Mouse (Mus musculus): ENCODE data around the gene Hsd17b2.
"Not testable (repeated sequence)": the region's sequence is repeated elsewhere in the genome, so short reads cannot be mapped to it uniquely, and the experiment has no call there.

The Hsd17b2 gene

DNA sequence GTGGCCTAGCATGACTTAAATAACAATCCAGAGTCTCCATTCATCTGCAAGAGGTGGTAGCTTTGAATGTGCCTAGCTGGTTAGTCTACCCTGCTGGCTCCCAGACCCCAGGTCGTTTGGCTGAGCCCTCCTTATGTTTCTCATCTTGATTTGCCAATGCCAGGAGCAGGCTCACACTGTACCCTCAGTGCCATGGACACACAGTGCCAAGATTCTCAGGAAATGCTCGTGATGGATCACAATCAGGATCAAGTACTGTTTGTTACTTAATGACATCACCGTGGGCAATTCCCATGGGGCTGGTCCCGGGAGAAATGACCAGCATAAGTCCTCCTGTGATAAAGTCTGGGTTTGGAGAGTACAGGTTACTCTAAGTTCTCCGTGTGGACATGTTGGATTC is 14.2 kb downstream of the Hsd17b2 start:
- no peak for DNase-seq (ENCODE audit: low read depth)

DNA sequence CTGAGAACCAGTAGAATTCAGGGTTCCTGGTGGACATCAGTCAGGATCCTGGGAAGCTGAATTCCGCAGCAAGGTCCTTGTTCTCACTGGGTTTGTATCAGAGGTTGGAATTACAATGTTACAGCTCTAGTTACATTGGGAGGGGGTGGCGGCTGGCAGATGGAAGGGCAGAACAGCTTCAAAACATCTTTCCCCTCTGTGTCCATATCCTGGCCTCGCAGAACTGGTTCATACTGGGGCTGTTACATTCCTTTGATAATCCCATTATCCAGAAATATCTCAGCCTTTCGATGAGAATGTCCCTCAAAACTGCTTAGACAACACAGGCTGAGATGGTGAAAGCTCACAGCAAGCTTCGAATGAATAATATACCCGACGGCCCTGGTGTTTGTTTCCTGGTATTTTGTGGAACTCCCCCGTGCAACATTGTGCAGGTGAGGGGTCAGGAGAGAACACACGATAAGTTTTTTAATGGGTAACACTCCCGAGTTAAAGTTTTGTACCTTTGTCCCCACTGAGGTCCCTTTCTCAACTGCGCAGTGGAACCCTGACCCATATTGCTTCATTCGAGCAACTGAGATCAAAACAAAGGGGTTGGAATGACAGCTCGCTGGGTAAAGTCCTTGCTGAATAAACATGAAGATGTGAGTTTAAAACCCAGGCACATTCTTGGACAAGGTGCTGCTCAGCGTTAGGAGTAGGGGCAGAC is 16.6 kb downstream of the Hsd17b2 start:
- DNase-seq (ENCODE audit: low read depth) = no peak

DNA sequence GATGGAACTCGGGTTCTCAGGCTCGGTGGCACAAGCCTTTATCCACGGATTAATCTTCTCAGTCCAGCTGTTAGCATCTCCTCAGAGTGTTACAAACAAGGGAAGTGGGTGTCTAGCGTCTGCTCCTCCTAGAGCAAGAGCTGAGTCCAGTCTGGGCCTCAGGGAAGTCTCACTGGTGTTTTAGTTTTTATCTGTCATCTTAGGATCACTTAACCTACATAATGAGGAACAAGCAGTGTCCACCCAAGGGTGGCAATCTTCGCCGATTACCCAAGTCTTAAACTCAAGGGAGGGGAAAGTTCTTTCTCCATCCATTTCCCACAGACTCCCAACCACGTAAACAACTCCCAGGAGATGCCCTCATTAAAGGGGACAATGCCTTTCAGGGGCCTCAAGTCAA is 24.8 kb downstream of the Hsd17b2 start:
- DNase-seq (ENCODE audit: low read depth) = no peak

DNA sequence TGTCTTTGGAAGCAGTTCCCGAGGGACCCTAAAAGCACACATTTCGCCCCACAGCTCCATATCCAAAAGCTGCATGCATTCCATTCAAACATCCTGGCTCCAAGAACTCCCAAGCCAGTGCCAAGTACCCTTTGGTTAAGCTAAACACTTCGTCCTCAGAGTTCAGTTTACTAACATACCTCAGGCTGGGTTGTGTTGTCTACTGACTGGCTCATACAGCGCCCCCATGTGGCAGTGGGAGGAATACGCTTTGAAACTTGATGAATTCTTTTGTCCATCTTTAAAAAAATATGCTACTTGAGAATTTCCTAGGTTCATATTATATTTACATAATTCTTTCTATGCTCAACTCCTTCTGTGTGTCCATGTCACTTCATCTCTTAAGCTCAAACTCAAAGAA is 25.9 kb downstream of the Hsd17b2 start:
- peak; percentile 45 for DNase-seq (ENCODE audit: low read depth)

DNA sequence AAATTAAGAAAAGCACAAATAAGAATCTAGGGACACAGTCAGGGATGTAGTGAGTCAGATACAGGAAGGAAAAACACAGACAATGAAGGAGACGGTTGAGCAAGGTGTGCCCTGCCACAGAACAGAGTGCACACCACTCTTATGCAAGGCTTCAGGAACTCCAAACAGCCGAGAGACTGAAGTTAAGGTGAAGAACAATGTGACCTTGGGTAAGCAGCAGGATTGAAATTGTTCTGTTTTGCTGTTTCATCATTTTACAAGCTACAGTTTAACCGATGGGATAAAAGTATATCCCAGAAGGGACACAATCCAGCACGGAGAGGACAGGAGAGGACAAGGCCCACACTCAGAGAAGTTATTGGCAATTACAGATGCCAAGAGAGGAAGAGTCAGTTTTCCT is 26.5 kb downstream of the Hsd17b2 start:
- DNase-seq (ENCODE audit: low read depth) = no peak

DNA sequence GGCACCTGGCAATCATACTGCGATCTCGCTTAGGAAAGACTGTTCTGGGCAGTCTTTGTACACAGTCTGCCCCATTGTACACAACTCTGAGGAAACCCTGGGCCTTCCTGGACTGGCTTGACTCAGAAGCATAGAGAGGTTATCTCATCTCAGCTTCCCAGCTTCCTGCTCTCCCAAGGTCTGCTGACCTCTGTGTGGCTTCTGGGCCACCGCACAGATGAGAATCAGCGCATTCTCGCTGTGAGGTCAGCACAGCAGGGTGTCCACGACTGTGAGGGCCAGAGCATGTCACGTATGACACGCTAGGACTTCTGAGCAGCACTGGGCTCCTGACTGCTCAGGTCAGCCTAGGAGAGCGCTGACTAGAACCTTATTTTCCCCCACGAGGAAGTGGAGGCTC is 29.3 kb downstream of the Hsd17b2 start:
- DNase-seq (ENCODE audit: low read depth) = peak; percentile 75

DNA sequence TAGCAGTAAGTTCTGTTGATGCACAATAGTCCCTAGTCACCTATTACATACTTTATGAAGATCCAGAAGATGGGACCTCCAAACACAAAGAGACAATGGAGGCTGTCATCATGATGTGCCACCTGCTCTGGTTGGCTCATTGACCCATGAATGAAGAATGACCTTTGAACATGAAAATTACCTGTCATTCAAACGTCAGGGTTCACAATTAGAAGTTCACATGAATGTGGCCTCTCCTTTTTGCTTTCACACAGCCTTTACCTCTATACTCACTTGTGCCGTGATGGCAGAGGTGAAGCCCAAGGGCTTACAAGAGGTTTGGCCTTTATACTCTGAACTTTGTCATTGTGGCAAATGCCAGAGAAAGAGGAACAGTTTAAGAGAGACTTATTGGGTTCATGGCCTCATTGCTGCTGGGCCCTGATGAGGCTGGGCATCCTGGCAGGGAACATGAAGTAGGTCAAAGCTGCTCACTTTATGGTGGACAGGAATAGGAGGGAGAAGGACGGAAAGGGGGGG is 35.0 kb downstream of the Hsd17b2 start:
- no peak for DNase-seq (ENCODE audit: low read depth)

DNA sequence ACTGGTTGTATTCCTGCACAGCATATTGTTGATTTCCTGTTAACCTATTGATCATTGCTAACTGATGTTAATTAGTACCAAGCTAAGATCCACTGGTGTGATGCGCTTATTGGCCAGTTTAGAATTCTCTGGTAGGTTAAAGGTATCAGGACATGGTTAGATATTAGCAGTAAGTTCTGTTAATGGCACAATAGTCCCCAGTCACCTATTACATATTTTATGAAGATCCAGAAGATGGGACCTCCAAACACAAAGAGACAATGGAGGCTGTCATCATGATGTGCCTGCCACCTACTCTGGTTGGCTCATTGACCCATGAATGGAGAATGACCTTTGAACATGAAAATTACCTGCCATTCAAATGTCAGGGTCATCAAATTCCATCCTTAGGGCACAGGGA is 36.5 kb downstream of the Hsd17b2 start:
- DNase-seq (ENCODE audit: low read depth) = not testable (repeated sequence)

DNA sequence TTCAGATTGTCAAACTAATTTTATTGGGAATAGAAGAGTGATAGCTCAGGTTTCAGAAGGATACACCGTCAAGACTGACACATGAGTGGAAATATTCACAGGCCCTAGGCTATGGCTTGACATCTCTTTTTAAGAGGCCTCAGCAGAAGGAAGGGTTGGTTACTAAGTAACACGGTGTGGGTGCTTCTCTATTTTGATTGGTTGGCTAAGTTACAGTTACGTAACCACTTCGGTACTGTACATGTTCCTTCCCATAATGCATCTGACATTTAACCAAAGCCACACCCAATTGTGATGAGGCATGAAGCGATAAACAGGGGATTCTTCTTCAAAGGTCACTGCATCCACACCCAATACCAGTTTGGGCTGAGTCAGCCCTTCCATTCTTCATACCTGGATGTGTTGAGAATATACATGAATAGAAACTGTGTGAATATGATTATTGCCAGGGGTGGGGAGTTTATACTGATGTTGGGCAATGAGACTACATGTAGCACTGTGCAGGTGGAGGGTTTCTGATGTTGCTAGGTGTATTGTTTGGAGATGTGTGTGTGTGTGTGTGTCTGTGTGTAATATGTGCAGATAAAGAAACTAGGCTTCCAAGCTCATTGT is 38.8 kb downstream of the Hsd17b2 start:
- peak; percentile 31 for DNase-seq (ENCODE audit: low read depth)

DNA sequence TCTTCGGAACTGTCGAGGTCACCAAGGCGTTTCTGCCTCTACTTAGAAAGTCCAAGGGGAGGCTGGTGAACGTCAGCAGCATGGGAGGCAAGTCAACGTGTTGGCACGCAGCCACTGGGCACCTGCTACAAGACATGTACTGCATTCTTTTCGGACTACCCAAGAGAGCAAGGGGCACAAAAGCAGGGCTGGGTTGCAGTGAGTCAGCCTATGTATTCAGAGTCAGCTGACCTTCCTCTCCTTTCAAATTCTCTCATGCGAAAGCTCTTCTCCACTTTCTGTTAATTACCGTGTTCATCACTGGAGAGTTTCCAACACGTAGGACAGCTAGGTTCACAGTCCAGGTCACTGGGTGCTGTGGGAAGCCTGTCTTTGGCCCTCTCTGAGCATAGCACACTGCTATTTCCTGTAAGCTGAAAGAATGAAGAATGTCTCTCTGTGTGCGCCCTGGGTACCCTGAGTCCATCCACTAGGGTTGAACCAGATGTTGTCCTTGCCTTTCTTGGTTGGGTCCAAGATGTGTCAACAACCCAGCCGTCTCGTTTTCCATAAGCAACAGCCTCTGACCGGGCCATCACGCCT is 40.8 kb downstream of the Hsd17b2 start:
- DNase-seq (ENCODE audit: low read depth) = no peak

DNA sequence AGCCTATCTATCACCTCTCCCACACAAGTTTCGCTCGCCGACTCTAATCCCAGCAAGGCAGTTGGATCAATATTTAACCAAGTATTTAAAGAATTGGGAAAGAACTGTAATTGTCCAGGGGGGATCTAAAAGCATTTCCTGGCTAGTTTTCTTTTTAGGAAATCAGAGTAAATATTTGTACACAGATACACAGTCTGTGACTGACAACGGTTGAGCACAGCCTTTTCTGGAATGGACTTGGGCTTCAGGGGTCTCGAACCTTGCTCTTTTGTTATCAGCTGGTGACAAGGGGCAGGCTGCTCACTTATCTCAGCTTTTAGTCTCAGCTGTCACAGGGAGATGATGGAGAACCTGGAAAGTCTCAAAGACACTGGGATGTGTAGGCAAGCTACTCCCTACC is 44.9 kb downstream of the Hsd17b2 start:
- no peak for DNase-seq (ENCODE audit: low read depth)

DNA sequence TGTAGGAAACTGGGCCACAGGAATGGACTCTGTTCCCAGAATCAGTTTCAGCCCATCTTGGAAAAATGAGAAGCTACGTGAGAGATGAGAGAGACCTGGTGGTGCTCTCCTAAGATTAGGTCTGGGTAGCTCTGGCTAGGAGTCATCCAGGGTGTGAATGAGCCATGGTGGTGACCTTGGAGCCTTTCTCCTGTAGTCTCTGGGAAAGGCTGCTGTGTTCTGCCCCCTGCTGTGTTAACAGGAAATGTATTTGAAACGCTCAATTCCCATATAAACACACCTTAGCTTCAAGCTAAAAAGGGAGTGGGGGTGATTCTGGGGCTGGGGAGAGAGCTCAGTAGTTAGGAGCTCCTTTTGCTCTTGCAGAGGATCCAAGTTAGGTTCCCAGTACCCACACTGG is 45.7 kb downstream of the Hsd17b2 start:
- DNase-seq (ENCODE audit: low read depth) = no peak

DNA sequence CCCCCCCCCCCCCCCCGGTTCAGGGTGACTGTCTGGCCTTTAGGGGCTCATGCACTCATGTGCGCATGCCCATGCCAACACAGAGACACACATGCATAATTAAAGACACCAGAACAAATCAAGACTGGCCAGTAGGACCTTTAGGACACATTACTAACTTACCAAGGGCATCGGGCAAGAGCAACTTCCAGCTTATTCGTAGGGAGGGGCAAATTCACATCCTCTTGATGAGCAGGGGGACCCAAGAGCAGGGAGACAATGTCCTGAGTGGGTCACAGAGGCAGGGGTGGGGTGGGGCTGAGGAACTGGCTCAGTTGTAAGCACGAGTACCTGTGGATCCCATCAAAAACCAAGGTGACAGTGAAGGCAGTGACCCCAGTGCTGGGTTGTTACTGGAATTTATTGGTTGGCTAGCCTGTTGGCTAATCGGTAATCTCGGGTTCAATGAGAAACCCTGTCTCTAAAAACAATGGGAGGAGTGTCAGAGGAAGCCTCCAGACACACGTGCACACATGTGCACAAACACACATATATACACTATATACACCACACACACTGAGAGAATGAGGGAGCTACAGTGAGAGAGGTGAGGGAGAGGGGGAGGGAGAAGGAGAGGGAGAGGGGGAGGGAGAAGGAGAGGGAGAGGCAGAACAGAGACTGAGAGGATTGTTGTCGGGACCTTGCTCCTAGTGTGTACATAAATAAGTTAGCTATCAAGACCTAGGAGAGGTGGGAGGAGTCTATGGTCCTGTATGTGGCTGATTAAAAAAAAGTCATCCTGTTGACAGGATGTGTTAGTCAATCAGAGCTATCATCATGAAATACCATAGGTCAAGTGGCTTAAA is 46.4 kb downstream of the Hsd17b2 start:
- DNase-seq (ENCODE audit: low read depth) = peak; percentile 17

DNA sequence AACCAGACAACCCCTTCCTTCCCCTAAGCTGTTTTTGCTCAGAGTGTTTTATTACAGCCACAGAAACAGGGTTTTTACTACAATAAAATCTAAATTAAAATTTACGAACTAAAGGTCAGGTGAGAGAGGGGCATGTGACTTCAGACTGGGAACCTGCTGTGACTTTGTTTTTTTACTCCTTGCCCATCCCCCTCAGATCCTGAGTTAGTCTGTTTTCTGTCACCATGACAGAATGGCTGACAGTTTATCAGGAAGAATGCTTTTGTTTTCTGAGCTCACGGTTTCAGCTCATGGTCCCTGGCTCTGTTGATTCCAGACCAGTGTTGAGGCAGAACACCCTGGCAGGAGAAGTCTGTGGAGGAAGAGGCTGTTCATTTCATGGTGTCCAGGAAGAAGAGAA is 47.7 kb downstream of the Hsd17b2 start:
- no peak for DNase-seq (ENCODE audit: low read depth)

DNA sequence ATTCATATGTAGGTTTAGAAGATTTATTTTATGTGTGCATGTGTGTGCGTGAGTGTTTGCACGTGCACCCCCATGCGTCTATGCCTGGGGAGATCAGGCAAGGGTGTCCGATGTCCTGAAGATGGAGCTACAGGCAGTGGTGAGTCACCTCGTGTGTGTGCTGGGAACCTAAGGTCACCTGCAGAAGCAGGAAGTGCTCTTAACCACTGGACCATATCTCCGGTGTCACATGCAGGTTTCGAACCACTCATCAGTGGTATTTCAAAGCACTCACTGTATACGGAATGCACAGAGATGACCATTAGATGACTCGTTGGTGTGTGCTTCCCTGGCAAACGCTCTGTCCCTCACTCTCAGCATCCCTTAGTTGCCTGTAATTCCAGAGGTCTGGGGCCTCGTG is 56.2 kb downstream of the Hsd17b2 start:
- peak; percentile 33 for DNase-seq (ENCODE audit: low read depth)

DNA sequence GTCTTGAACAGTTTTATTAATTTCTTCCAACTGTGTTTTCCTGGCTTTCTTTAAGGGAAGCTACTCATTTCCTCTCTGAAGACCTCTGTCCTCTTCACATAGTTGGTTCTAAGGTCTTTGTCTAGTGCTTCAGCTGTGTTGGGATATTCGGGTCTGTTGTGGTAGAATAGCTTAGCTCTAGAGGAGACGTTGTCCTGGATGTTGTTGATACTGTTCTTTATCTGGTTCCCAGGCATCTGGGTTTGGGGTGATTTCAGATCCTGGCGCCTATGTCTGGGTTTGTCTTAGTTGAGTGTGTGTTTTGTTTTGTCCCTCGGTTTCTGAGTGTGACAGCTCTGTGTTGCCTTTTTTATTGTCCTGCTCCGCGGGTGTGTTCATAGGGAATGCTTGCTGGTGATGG is 61.1 kb downstream of the Hsd17b2 start:
- no peak for DNase-seq (ENCODE audit: low read depth)

DNA sequence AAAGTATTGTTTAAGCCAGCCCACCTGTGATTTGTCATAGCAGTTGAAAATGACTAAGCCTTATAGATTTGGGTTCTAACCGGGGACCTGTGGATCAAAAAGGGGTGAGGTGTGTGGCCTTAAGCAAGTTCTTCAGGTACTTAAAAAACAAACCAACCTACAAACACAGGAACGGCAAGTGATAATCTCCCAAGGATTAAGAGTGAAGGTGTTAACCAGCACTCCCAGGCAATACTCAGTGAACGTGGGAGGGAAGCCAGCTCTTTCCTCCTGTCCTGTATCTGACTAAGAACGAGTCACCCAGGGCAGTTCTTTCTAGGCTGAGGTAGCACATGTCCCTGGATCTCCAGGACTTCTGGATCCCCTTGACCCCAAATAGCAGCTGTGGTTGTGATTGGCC is 62.9 kb downstream of the Hsd17b2 start:
- DNase-seq (ENCODE audit: low read depth) = no peak

DNA sequence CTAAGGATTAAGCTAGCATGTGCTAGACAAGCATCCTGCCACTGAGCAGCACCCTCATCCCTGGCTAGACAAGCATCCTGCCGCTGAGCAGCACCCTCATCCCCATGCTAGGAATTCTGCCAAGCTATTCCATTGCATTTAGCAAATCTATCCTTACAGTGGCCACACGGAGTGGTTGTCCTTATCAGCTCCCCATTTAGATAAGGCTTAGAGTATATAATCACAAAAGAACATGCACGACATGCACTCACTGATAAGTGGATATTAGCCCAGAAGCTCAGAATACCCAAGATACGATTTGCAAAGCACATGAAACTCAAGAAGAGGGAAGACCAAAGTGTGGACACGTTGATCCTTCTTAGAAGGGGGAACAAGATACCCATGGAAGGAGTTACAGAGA is 64.2 kb downstream of the Hsd17b2 start:
- no peak for DNase-seq (ENCODE audit: low read depth)

DNA sequence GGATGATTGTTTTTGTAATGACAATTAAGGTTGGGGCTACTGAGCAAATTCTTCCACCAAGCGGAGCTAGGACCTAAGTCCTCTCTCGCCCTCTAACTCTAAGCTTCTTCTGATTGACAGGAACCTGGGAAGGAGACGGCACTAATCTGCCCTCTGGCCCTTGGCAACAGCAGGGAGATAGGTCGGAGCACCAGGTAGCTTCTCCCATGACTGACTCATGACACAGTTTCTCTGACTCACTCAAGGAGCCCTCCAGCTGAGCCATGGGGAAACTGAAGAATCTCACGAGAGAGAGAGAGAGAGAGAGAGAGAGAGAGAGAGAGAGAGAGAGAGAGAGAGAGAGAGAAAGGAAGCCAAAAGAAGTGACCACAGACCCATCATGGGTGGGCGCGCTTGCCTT is 67.3 kb downstream of the Hsd17b2 start:
- DNase-seq (ENCODE audit: low read depth) = no peak

DNA sequence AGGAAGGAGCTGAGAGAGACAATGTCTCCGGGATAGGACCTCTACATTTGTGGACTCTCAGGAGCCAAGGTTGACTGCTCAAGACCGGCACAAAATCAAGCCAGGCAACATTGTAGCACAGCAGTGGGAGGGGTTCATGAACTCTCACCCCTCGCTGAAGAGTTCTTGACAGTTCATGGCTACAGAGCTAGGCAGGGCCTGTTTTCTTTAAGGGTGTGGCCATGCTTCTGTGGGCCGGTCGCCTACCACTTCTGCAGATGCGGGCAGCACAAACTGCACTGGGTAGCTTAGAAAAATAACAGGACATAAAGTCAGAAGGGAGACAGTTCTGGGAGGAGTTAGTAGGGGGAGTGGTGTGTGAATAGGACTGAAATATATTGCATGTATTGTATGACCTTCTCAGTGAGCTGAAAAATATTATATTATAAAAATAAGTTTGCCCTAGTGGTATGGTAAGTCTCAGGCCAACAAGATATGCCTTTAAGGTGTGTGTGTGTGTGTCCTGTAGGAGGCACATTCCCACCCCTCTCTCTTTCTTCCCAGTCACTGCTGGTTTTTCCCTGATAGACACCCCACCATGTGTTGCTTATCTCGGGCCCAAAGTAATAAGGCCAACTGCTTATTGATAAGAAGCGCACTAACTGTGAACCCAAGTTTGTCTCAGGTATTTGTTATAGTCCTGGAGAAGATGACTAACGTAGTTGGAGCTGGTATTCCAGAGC is 69.6 kb downstream of the Hsd17b2 start:
- DNase-seq (ENCODE audit: low read depth) = no peak

DNA sequence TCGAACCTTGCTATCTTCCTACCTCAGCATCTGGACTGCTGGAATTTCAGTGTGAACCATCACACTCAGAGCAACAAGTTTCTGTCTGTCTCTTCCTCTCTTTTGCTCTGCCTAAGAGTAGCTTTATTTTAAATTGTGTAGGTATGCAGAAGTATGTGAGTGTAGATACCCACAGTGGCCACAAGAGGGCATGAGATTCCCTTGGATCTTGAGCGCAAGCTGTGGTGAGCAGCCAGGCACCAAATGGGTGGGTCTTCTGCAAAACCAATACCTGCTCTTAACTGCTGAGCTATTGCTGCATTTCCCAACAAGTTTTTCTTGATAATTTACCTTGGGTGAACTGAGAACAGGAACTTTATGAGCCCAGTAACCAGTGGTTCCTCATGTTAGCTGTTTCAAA is 70.4 kb downstream of the Hsd17b2 start:
- DNase-seq (ENCODE audit: low read depth) = peak; percentile 75

DNA sequence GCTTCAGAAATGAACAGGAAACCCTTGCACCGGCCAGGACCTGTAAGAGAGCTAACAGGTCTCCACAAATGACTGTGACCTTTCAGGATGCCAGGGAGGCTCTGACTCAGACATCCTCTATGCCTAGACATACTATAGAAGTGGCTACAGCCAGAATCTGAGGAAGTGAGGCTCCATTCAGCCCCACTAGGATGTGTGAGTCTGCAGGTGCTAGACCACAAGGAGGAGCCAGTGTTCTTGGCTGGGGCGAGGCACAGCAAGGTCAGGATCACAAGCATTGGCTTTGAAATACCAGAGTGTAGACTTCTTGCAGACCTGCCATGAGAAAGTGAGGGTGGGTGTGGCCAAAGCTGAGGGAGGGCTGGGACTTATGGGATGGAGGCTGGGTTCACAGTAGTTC is 70.9 kb downstream of the Hsd17b2 start:
- DNase-seq (ENCODE audit: low read depth) = peak; percentile 73
